Mouse (Mus musculus) thymus, adult 2 months (tissue): ENCODE measurements around the gene Entpd7.

ENCODE experiments used
- CTCF ChIP-seq: fragments of 200-500 bp; IDR thresholded peaks from 2 replicates; pipeline ENCODE4 v1.5.1; 2012; ENCODE audit warnings: mild to moderate bottlenecking, control low read depth, low read length, moderate library complexity, borderline replicate concordance; ENCODE audit not compliant: control insufficient read depth, poor library complexity, insufficient read depth; ENCODE audit errors: extremely low read depth
- POLR2A ChIP-seq: fragments of 200-500 bp; IDR thresholded peaks from 2 replicates; pipeline ENCODE4 v1.6.1; 2012; ENCODE audit warnings: mild to moderate bottlenecking, low read length, control low read depth, moderate library complexity; ENCODE audit not compliant: control insufficient read depth, poor library complexity, insufficient read depth; ENCODE audit errors: extremely low read depth

GRCm38 (mm10) chr19:43747877-43748276, 58.4 kb downstream of the Entpd7 start:
- TF ChIP-seq POLR2A (no peak), CTCF (no peak)
